Mouse (Mus musculus) lung, embryonic 14.5 days (tissue): ENCODE data around the gene Chaf1b. TPM values are rescaled to one million over a fixed set of nuclear protein-coding genes. Genes with fewer than 3 reads are reported as not detected.

Source experiments
- ATAC-seq: fragments of 200-750 bp; cut with Nextera tagmentation; 2 replicates; pipeline ENCODE4 v1.8.0; 2017; ENCODE audit warnings: mild to moderate bottlenecking, moderate TSS enrichment, moderate library complexity; ENCODE audit not compliant: insufficient read depth
- DNase-seq: peaks from one replicate; pipeline ENCODE4 v3.0.0-alpha.2; 2015
- H3K27ac ChIP-seq: fragments of 300-500 bp; sonication (generic); 2 replicates; pipeline ENCODE4 v1.5.1; 2014; ENCODE audit warnings: low read depth, mild to moderate bottlenecking, moderate library complexity
- H3K27me3 ChIP-seq: fragments of 300-500 bp; sonication (generic); 2 replicates; pipeline ENCODE4 v1.6.1; 2014; ENCODE audit warnings: low read length, control low read depth; ENCODE audit not compliant: insufficient read depth
- H3K36me3 ChIP-seq: fragments of 300-500 bp; sonication (generic); 2 replicates; pipeline ENCODE4 v1.6.1; 2014; ENCODE audit warnings: control low read depth; ENCODE audit not compliant: insufficient read depth
- H3K4me1 ChIP-seq: fragments of 300-500 bp; sonication (generic); 2 replicates; pipeline ENCODE4 v1.6.1; 2014; ENCODE audit warnings: antibody characterized with exemption, control low read depth; ENCODE audit not compliant: insufficient read depth
- H3K4me2 ChIP-seq: fragments of 300-500 bp; sonication (generic); 2 replicates; pipeline ENCODE4 v1.6.1; 2014; ENCODE audit warnings: mild to moderate bottlenecking
- H3K4me3 ChIP-seq: fragments of 300-500 bp; sonication (generic); 2 replicates; pipeline ENCODE4 v1.5.1; 2014; ENCODE audit warnings: low read depth, low read length
- H3K9ac ChIP-seq: fragments of 300-500 bp; sonication (generic); 2 replicates; pipeline ENCODE4 v1.6.1; 2014
- H3K9me3 ChIP-seq: fragments of 300-500 bp; sonication (generic); 2 replicates; pipeline ENCODE4 v1.6.1; 2016; ENCODE audit warnings: low read depth, low read length, control low read depth
- CTCF ChIP-seq: IDR thresholded peaks from 2 replicates; pipeline ENCODE4 v1.5.1; 2016; ENCODE audit warnings: antibody characterized with exemption, low read depth
- WGBS: fragments of 180-500 bp; shearing (Covaris S2); extraction: QIAGEN DNeasy Blood & Tissue Kit; methylation state at CpG from one replicate; pipeline ENCODE4 v1.1.7; 2014; 5-methylcytosine and 5-hydroxymethylcytosine counted together
- polyA plus RNA-seq: library from polyadenylated mRNA; unstranded; fragments of >200 nt; fragmentation: Nextera tagmentation; extraction: Ambion mirVana; gene quantifications from 2 replicates; pipeline ENCODE4 v1.2.1, GENCODE M21; 2014

Chaf1b gene
- polyA plus RNA-seq, 1 experiment from 2014 or later: 99.6 TPM

DNA sequence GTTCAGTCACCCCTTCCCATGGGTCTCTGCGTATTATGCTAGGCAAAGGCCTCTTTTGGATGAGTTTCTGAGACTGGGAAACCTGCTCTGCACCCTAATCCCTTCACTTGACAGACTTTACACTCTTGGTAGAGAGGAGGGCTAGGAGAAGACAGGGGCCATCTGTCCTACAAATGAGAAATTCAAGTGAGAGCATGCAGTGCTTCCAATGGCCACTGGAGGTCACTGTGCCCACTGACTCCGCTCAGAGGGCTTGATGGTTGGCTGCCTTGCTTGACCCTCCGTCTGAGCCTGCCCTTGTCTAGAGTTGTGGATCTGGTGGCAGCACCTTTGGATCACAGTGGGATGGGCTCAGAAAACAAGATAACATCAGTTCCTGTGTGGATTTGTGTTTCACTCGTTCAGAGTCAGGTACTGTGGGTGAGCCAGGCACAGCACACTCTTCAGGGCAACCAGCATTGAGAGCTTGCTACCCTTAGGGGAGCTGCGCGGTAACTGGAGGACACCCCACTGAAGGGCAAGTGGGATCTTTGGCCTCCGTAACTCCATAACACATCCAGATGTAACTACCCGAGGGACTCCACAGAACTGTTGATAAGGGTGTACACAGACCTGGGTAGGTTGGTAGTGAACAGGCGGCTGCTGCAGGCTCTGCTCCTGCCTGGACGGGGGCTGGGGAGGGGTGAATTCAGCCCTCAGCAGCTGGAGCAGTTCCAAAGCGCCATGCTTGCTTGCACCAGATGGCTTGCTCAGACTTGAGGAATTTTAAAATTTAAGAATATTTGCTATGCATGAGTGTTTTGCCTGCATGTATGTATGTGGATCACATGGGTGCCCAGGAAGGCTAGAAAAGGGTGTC is 22.7 kb downstream of the Chaf1b start:
- H3K4me2 ChIP-seq: no peak overlapping the region
- H3K9ac ChIP-seq: no peak overlapping the region
- no peaks in the 10 kb centered on the region for H3K27me3 ChIP-seq
- H3K4me1 ChIP-seq: no peaks in the 10 kb centered on the region
- 58% methylated on average over 11 of the region's 11 CpGs for WGBS
- TF ChIP-seq CTCF: peak; percentile 93
- H3K27ac ChIP-seq: no peak overlapping the region
- peaks cover 44% of the 10 kb centered on the region for H3K36me3 ChIP-seq
- DNase-seq (peak; percentile 83), ATAC-seq (peak; percentile 45)
- H3K4me3 ChIP-seq: no peak overlapping the region
- no peaks in the 10 kb centered on the region for H3K9me3 ChIP-seq

DNA sequence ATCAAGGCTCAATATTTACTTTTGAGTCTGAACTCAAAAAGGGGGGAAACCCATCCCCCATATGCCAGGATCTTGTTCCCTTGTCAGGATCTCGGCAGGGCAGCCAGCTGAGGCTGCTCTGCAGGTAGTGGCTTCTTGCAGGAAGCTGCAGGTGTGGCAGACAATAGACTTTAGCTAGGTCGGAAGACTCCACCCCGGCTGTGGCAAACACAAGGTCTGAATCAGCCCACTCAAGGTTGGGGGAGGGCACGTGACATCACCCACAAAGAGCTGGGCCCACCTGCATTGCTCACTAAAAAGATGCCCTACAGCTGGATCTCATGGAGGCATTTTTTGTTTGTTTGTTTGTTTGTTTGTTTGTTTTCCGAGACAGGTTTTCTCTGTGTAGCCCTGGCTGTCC is 24.1 kb downstream of the Chaf1b start:
- Histone ChIP-seq H3K9ac (no peak overlapping the region), H3K27me3 (no peaks in the 10 kb centered on the region), H3K4me3 (no peak overlapping the region), H3K27ac (no peak overlapping the region), H3K4me1 (no peaks in the 10 kb centered on the region), H3K4me2 (no peak overlapping the region), H3K36me3 (peaks cover 30% of the 10 kb centered on the region), H3K9me3 (no peaks in the 10 kb centered on the region)
- ATAC-seq (no peak), DNase-seq (no peak)
- TF ChIP-seq CTCF: no peak
- 55% methylated on average over 5 of the region's 5 CpGs for WGBS

DNA sequence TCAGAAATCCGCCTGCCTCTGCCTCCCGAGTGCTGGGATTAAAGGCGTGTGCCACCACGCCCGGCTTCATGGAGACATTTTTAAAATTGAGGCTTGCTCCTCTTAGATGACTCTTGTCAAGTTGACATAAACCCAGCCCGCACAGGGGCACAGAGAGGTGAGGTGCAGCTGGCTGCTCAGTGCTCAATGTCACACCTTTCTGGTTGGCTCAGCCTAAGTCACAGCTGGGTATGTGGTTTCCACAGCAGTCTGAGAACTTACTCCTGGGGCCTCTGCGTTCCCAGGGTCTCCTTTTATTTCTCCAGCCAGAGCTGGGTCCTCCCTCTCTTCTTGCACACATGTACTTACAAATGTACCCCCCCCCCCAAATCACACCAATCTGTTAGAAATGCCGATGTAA is 24.5 kb downstream of the Chaf1b start:
- no peak overlapping the region for H3K4me2 ChIP-seq
- peaks cover 29% of the 10 kb centered on the region for H3K36me3 ChIP-seq
- H3K27me3 ChIP-seq: no peaks in the 10 kb centered on the region
- DNase-seq (no peak), ATAC-seq (no peak)
- 80% methylated on average over 8 of the region's 8 CpGs for WGBS
- no peak overlapping the region for H3K9ac ChIP-seq
- H3K9me3 ChIP-seq: no peaks in the 10 kb centered on the region
- H3K4me3 ChIP-seq: no peak overlapping the region
- no peaks in the 10 kb centered on the region for H3K4me1 ChIP-seq
- H3K27ac ChIP-seq: no peak overlapping the region
- TF ChIP-seq CTCF: no peak

DNA sequence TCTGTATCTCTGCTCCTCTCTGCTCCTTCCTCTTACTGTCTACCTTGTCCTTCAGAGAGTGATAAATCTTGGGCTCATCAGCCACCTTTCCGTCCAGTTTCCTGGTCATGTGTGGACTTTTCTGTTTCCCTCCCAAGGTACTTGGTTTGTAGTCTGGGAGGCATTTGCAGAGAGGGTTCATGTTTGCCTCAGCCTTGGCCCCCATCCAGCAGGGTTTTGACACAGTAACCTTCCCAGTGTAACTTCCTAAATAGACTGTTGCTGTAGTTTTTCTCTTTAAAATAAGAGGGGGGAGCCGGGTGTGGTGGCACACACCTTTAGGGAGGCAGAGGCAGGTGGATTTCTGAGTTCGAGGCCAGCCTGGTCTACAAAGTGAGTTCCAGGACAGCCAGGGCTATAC is 26.2 kb downstream of the Chaf1b start:
- Histone ChIP-seq H3K9ac (no peak overlapping the region), H3K4me1 (no peaks in the 10 kb centered on the region), H3K4me2 (no peak overlapping the region), H3K27ac (no peak overlapping the region), H3K27me3 (no peaks in the 10 kb centered on the region), H3K36me3 (peaks cover 14% of the 10 kb centered on the region), H3K4me3 (no peak overlapping the region), H3K9me3 (no peaks in the 10 kb centered on the region)
- DNase-seq (no peak), ATAC-seq (no peak)
- TF ChIP-seq CTCF: no peak
- WGBS: 71% methylated on average over 3 of the region's 3 CpGs

DNA sequence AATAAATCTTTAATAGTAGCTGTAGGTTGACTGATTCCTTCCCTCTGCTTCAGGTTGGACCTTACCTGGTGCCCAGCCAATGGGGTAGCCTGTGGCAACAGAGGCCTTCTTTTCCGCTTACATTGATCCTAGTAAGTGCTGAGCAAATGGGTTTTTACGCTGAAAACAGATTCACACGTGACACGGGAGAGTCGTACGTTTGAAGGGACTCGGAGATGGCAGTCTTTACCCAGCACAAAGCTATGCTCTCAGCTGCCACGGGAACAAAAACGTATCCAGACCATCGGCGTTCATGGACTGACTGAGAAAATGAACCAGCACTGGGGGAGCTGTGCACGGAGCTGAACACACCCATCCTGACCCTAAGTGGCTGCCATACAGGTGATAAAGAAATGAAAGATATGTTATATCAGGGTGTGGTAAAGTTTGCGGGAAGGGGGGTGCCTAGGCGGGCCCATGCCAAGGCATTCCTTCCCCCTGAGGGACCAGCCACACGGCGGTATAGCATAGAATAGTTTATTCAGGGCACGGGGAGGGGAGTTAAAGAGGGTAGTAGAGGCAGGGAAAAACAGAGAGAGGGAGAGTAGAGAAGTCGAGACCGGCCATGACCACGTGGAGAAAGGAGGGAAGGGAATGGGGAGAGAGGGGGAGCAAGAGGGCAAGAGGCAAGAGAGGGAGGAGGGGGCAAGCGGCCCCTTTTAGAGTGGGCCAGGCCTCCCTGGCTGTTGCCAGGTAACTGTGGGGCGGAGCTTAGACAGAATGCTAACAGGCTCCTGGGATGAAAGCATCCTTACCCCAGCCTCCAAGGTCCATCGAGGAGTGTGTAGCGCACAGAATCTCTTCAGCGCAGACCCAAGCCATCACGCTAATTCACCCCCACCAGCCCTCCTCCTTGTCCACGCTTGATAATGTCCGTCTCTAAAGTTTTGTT is 27.3 kb downstream of the Chaf1b start:
- no peak overlapping the region for H3K9ac ChIP-seq
- TF ChIP-seq CTCF: no peak
- H3K4me2 ChIP-seq: no peak overlapping the region

DNA sequence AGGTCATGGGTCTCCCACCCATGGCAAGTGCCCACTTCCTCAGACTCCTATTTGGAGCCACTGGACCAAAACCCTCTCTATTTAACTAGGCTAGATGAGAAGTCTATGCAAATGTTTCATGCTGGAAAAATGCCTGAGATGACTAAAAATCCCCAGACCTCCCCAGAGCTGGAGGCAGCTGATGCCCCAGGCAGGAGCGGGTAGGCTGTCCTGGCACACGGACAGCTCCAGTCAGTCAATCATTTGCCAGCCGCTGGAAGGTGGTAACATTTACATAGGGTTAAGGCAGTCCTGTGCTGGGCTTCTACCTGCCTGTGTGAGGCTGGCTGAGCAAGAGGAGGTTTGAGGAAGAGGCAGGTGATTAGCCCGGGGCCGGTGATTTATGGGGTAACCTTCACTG is 28.5 kb downstream of the Chaf1b start:
- Histone ChIP-seq H3K4me1 (no peaks in the 10 kb centered on the region), H3K4me2 (no peak overlapping the region), H3K9ac (no peak overlapping the region), H3K27me3 (no peaks in the 10 kb centered on the region), H3K4me3 (no peak overlapping the region), H3K36me3 (no peaks in the 10 kb centered on the region), H3K9me3 (no peaks in the 10 kb centered on the region), H3K27ac (no peak overlapping the region)
- ATAC-seq (no peak), DNase-seq (no peak)
- WGBS: 51% methylated on average over 5 of the region's 5 CpGs
- no peak for TF ChIP-seq CTCF

More for the DNA sequence above, 27.3 kb downstream of the Chaf1b start:
- H3K36me3 ChIP-seq: peaks cover 6% of the 10 kb centered on the region; the same call in 1 of the 2 replicates
- H3K4me3 ChIP-seq: no peak overlapping the region
- no peak overlapping the region for H3K27ac ChIP-seq
- no peaks in the 10 kb centered on the region for H3K4me1 ChIP-seq
- WGBS: 49% methylated on average over 28 of the region's 28 CpGs
- no peaks in the 10 kb centered on the region for H3K27me3 ChIP-seq
- no peak for DNase-seq
- peak; percentile 23; the same call in 1 of the 2 replicates for ATAC-seq
- no peaks in the 10 kb centered on the region for H3K9me3 ChIP-seq

DNA sequence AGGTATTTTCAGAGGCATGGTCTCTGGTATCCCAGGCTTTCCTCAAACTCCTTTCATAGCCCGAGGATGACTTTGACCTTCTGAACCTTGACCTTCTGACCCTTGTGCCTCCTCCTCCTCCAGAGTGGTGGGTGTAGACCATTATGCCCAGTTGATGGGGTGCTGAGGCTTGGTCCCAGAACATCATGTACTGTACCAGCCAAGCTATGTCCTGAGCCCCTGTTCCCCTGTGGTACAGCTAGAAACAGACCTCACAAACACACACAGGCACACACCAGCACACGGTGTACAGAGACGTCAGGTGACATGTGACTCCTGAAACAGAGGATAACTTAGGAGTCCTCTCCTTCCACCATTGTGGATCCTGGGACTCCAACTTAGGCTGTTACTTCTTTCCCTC is 29.1 kb downstream of the Chaf1b start:
- no peak overlapping the region for H3K4me2 ChIP-seq
- H3K9ac ChIP-seq: no peak overlapping the region
- no peak overlapping the region for H3K4me3 ChIP-seq
- no peak overlapping the region for H3K27ac ChIP-seq
- ATAC-seq: no peak
- no peaks in the 10 kb centered on the region for H3K27me3 ChIP-seq
- TF ChIP-seq CTCF: no peak
- DNase-seq: no peak
- 49% methylated on average over 3 of the region's 3 CpGs for WGBS
- no peaks in the 10 kb centered on the region for H3K9me3 ChIP-seq
- no peaks in the 10 kb centered on the region for H3K4me1 ChIP-seq
- no peaks in the 10 kb centered on the region for H3K36me3 ChIP-seq
